Mouse (Mus musculus) cortical plate, adult 2 months (tissue): ENCODE results near the gene Ppp2r1b. TPM values are rescaled to one million over a fixed set of nuclear protein-coding genes. Genes with fewer than 3 reads are reported as not detected.
A peak's percentile ranks its signal among the peaks of the same experiment; 100 is the strongest.

Experiments
- H3K27ac ChIP-seq: fragments of 200-500 bp; 2 replicates; pipeline ENCODE4 v1.5.1; 2012; ENCODE audit warnings: low read length, control low read depth, inconsistent platforms; ENCODE audit not compliant: insufficient read depth
- H3K4me1 ChIP-seq: fragments of 200-500 bp; 2 replicates; pipeline ENCODE4 v1.6.1; 2011; ENCODE audit warnings: low read length; ENCODE audit not compliant: control insufficient read depth, insufficient read depth
- H3K4me3 ChIP-seq: fragments of 200-500 bp; 2 replicates; pipeline ENCODE4 v1.5.1; 2011; ENCODE audit warnings: mild to moderate bottlenecking, low read length, control low read depth; ENCODE audit not compliant: insufficient read depth
- CTCF ChIP-seq: fragments of 200-500 bp; IDR thresholded peaks from 2 replicates; pipeline ENCODE4 v1.5.1; 2011; ENCODE audit warnings: mild to moderate bottlenecking, control low read depth, low read length; ENCODE audit not compliant: insufficient read depth; ENCODE audit errors: extremely low read depth
- POLR2A ChIP-seq: fragments of 200-500 bp; IDR thresholded peaks from 2 replicates; pipeline ENCODE4 v1.6.1; 2011; ENCODE audit warnings: mild to moderate bottlenecking, low read length, control low read depth; ENCODE audit not compliant: insufficient read depth; ENCODE audit errors: extremely low read depth
- polyA plus RNA-seq: library from polyadenylated mRNA; depleted of rRNA; stranded (reverse); fragments of >200 nt; gene quantifications from 2 replicates; pipeline ENCODE4 v1.2.3, GENCODE M21; 2012; rRNA removed

Gene Ppp2r1b
- polyA plus RNA-seq, result 13.2 and 14.9 TPM in 2 replicates

GRCm38 (mm10) chr9:50845081-50845480 is at the start of gene Ppp2r1b:
Gene Ppp2r1b (plus strand): TSS chr9:50845301.
- Histone ChIP-seq H3K4me3 (no peak within 1 kb of the TSS), H3K27ac (no peak within 1 kb of the TSS), H3K4me1 (peaks cover 2% of the 10 kb centered on the region; the same call in 1 of the 2 replicates)
- TF ChIP-seq POLR2A (no peak), CTCF (no peak)

- no peak for TF ChIP-seq CTCF
- no peak for TF ChIP-seq POLR2A
- no peak overlapping the region for H3K4me3 ChIP-seq
- H3K27ac ChIP-seq, result no peak overlapping the region
- H3K4me1 ChIP-seq, result no peaks in the 10 kb centered on the region
Observed at GRCm38 (mm10) chr9:50796776-50797175, 48.3 kb upstream of the Ppp2r1b start.

- Histone ChIP-seq H3K4me1 (no peaks in the 10 kb centered on the region), H3K27ac (no peak overlapping the region), H3K4me3 (no peak overlapping the region)
- no peak for TF ChIP-seq POLR2A
- TF ChIP-seq CTCF, result no peak
Observed at GRCm38 (mm10) chr9:50797641-50798040, 47.5 kb upstream of the Ppp2r1b start.

- H3K27ac ChIP-seq, result no peak overlapping the region
- H3K4me3 ChIP-seq, result no peak overlapping the region
- H3K4me1 ChIP-seq, result no peaks in the 10 kb centered on the region
- TF ChIP-seq POLR2A (no peak), CTCF (no peak)
Observed at GRCm38 (mm10) chr9:50798368-50798767, 46.7 kb upstream of the Ppp2r1b start.

- no peak overlapping the region for H3K27ac ChIP-seq
- no peaks in the 10 kb centered on the region for H3K4me1 ChIP-seq
- peak; percentile 79 for TF ChIP-seq CTCF
- no peak for TF ChIP-seq POLR2A
- H3K4me3 ChIP-seq, result no peak overlapping the region
Observed at GRCm38 (mm10) chr9:50800985-50801384, 44.1 kb upstream of the Ppp2r1b start.

- TF ChIP-seq POLR2A (no peak), CTCF (no peak)
- Histone ChIP-seq H3K4me3 (no peak overlapping the region), H3K27ac (no peak overlapping the region), H3K4me1 (no peaks in the 10 kb centered on the region)
Observed at GRCm38 (mm10) chr9:50803055-50803671, 41.9 kb upstream of the Ppp2r1b start.

- H3K4me1 ChIP-seq, result no peaks in the 10 kb centered on the region
Observed at GRCm38 (mm10) chr9:50808471-50808870, 36.6 kb upstream of the Ppp2r1b start.

GRCm38 (mm10) chr9:50809146-50809545 is 36.0 kb upstream of the Ppp2r1b start:
- TF ChIP-seq CTCF (no peak), POLR2A (no peak)
- no peak overlapping the region for H3K4me3 ChIP-seq
- H3K27ac ChIP-seq, result no peak overlapping the region
- H3K4me1 ChIP-seq, result no peaks in the 10 kb centered on the region

More at GRCm38 (mm10) chr9:50808471-50808870, 36.6 kb upstream of the Ppp2r1b start:
- H3K4me3 ChIP-seq, result no peak overlapping the region
- no peak for TF ChIP-seq POLR2A
- no peak for TF ChIP-seq CTCF
- no peak overlapping the region for H3K27ac ChIP-seq

- TF ChIP-seq POLR2A, result no peak
- no peak for TF ChIP-seq CTCF
- no peaks in the 10 kb centered on the region for H3K4me1 ChIP-seq
- no peak overlapping the region for H3K27ac ChIP-seq
- H3K4me3 ChIP-seq, result no peak overlapping the region
Observed at GRCm38 (mm10) chr9:50811187-50811586, 33.9 kb upstream of the Ppp2r1b start.

GRCm38 (mm10) chr9:50811746-50812145 is 33.4 kb upstream of the Ppp2r1b start:
- Histone ChIP-seq H3K4me3 (no peak overlapping the region), H3K27ac (no peak overlapping the region), H3K4me1 (no peaks in the 10 kb centered on the region)
- TF ChIP-seq POLR2A (no peak), CTCF (no peak)

GRCm38 (mm10) chr9:50813796-50814195 is 31.3 kb upstream of the Ppp2r1b start:
- Histone ChIP-seq H3K27ac (no peak overlapping the region), H3K4me1 (no peaks in the 10 kb centered on the region), H3K4me3 (no peak overlapping the region)
- TF ChIP-seq CTCF (no peak), POLR2A (no peak)
